In genomic region chr6:128404708-128405107, GRCm38 (mm10) we compare ENCODE assay signal across 28 mouse cellular contexts. TPM values are rescaled to one million over a fixed set of nuclear protein-coding genes. Genes with fewer than 3 reads are reported as not detected.
DNase-seq lines count a peak whose midpoint lies in the region; ATAC-seq lines count a peak whose summit lies in the region.
"Had no signal": no experiment of that assay in that cellular context is flagged by ENCODE, and none has a peak within 500 bp of the region (broad histone marks: within the 10 kb centered on the region; RNA-seq: fewer than 3 reads in every experiment).

No protein-coding gene starts in this region.

- H3K4me3 ChIP-seq in embryonic facial prominence, embryonic 14.5 days (ENCODE audit: low read depth, low read length) = no peak overlapping the region
- H3K4me3 ChIP-seq in embryonic facial prominence, embryonic 10.5 days = no peak overlapping the region
- H3K4me3 ChIP-seq: megakaryocyte, embryonic 14.5 days had no signal

- no peak overlapping the region for H3K27ac ChIP-seq in embryonic facial prominence, embryonic 14.5 days (replicated peaks; ENCODE audit: low read depth, low read length)
- no peak overlapping the region for H3K27ac ChIP-seq in embryonic facial prominence, embryonic 10.5 days (replicated peaks)

- no peak; the same call in 1 of the 2 replicates for ATAC-seq in embryonic facial prominence, embryonic 14.5 days (ENCODE audit: low read depth)
- 0 out of 2 replicates have a peak, but pooled peaks have one; percentile 8 for ATAC-seq in granulocyte monocyte progenitor cell, adult 5-6 weeks (replicated peaks; ENCODE audit: poor library complexity, severe bottlenecking)
- ATAC-seq: hindbrain, embryonic 16.5 days; intestine, embryonic 16.5 days had no signal

- WGBS in embryonic facial prominence, embryonic 14.5 days = 59% methylated on average over 5 of the region's 5 CpGs
- WGBS in embryonic facial prominence, embryonic 10.5 days = 60% methylated on average over 5 of the region's 5 CpGs

- H3K4me1 ChIP-seq in embryonic facial prominence, embryonic 14.5 days (ENCODE audit: control insufficient read depth, insufficient read depth, low read length) = peaks cover 7% of the 10 kb centered on the region; the same call in 1 of the 2 replicates
- peaks cover 4% of the 10 kb centered on the region for H3K4me1 ChIP-seq in embryonic facial prominence, embryonic 10.5 days
- H3K4me1 ChIP-seq: megakaryocyte, embryonic 14.5 days had no signal

- peak; percentile 27 for DNase-seq in embryonic facial prominence, embryonic 14.5 days (ENCODE audit: low spot score)
- no peak for DNase-seq in embryonic facial prominence, embryonic 10.5 days (ENCODE audit: low spot score)
- peak; percentile 25 for DNase-seq in heart, postnatal 4 days
- no peak for DNase-seq in heart, adult 8-10 months (ENCODE audit: low spot score)
- DNase-seq in 416B (ENCODE audit: low read depth) = peak; percentile 77
- no peak for DNase-seq in urinary bladder, postnatal 4 days (ENCODE audit: low spot score in 2 of 2)
- DNase-seq: liver; lung, postnatal 14 days had no signal

- peaks cover 36% of the 10 kb centered on the region for H3K36me3 ChIP-seq in embryonic facial prominence, embryonic 14.5 days (ENCODE audit: control insufficient read depth, insufficient read depth, low read length)
- H3K36me3 ChIP-seq in embryonic facial prominence, embryonic 10.5 days (replicated peaks) = peaks cover 40% of the 10 kb centered on the region

- no peaks in the 10 kb centered on the region for H3K27me3 ChIP-seq in embryonic facial prominence, embryonic 14.5 days (replicated peaks; ENCODE audit: control insufficient read depth, insufficient read depth, low read length)
- H3K27me3 ChIP-seq in embryonic facial prominence, embryonic 10.5 days (replicated peaks; ENCODE audit: low read depth, poor library complexity, severe bottlenecking) = no peaks in the 10 kb centered on the region

- no peak overlapping the region for H3K4me2 ChIP-seq in embryonic facial prominence, embryonic 14.5 days (ENCODE audit: low read depth, low read length)

- no peaks in the 10 kb centered on the region for H3K9me3 ChIP-seq in embryonic facial prominence, embryonic 14.5 days (ENCODE audit: control insufficient read depth, low read length)
- H3K9me3 ChIP-seq in embryonic facial prominence, embryonic 10.5 days = no peaks in the 10 kb centered on the region
- H3K9me3 ChIP-seq: megakaryocyte, embryonic 14.5 days had no signal

- H3K9ac ChIP-seq in embryonic facial prominence, embryonic 14.5 days (ENCODE audit: low read depth, low read length) = 0 out of 2 replicates have a peak overlapping the region, but pooled peaks have one; percentile 17

RNA-seq across cellular contexts. Expression of gene Nrip2, which starts 5.6 kb away (rescaled TPM):
- polyA plus RNA-seq in embryonic facial prominence, embryonic 14.5 days (2014; fragmentation: Nextera tagmentation; extraction: Ambion mirVana) = 6.9 and 7.2 TPM in 2 replicates
- 2.0 and 2.2 TPM in 2 replicates for polyA plus RNA-seq in embryonic facial prominence, embryonic 10.5 days (2016; fragmentation: Nextera tagmentation; extraction: Ambion mirVana)
- total RNA-seq in heart, postnatal 4 days (2021) = 1 to 10 TPM; 1.5 to 1.8 TPM
- total RNA-seq in heart, adult 8-10 months (2022) = 1 to 10 TPM; 1.1 to 1.8 (median 1.3) TPM
- total RNA-seq in granulocyte monocyte progenitor cell, adult 5-6 weeks (2014; fragmentation: Nextera tagmentation) = not detected in 2 replicates
- not detected in 2 replicates for total RNA-seq in granulocyte monocyte progenitor cell, adult 5-6 weeks (2017)

RNA-seq across cellular contexts. Expression of gene Itfg2, which starts 20.0 kb away (rescaled TPM):
- polyA plus RNA-seq in embryonic facial prominence, embryonic 14.5 days (2014; fragmentation: Nextera tagmentation; extraction: Ambion mirVana) = 22.5 and 27.6 TPM in 2 replicates
- polyA plus RNA-seq in embryonic facial prominence, embryonic 10.5 days (2016; fragmentation: Nextera tagmentation; extraction: Ambion mirVana) = 39.0 and 43.7 TPM in 2 replicates
- total RNA-seq in heart, postnatal 4 days (2021) = 10 to 100 TPM; 27.8 to 34.2 TPM
- total RNA-seq in heart, adult 8-10 months (2022) = 10 to 100 TPM; 16.0 to 20.0 (median 16.9) TPM
- 9.9 and 75.9 TPM in 2 replicates for total RNA-seq in granulocyte monocyte progenitor cell, adult 5-6 weeks (2014; fragmentation: Nextera tagmentation)
- total RNA-seq in granulocyte monocyte progenitor cell, adult 5-6 weeks (2017) = 23.5 and 33.3 TPM in 2 replicates

RNA-seq across cellular contexts. Expression of gene Gm44596, which starts 29.4 kb away (rescaled TPM):
- not detected in 2 replicates for polyA plus RNA-seq in embryonic facial prominence, embryonic 14.5 days (2014; fragmentation: Nextera tagmentation; extraction: Ambion mirVana)
- polyA plus RNA-seq in embryonic facial prominence, embryonic 10.5 days (2016; fragmentation: Nextera tagmentation; extraction: Ambion mirVana) = not detected in 2 replicates
- not detected for total RNA-seq in heart, postnatal 4 days (2021)
- total RNA-seq in heart, adult 8-10 months (2022) = not detected
- not detected in 2 replicates for total RNA-seq in granulocyte monocyte progenitor cell, adult 5-6 weeks (2014; fragmentation: Nextera tagmentation)
- not detected in 2 replicates for total RNA-seq in granulocyte monocyte progenitor cell, adult 5-6 weeks (2017)
- total RNA-seq: adrenal gland, adult 18-20 months; gastrocnemius, adult 8-10 months; heart, postnatal 14 days; layer of hippocampus, postnatal 25 days; left cerebral cortex, postnatal 14 days; midbrain, postnatal 0 days; neutrophil, adult 5-6 weeks had no signal
- polyA plus RNA-seq: C2C12; embryonic facial prominence, embryonic 11.5 days; frontal cortex, adult 2 months; hindbrain, embryonic 16.5 days; intestine, embryonic 16.5 days; kidney, embryonic 14.5 days; large intestine, adult 2 months; liver, embryonic 16.5 days; midbrain, postnatal 0 days; stomach, embryonic 16.5 days; thymus, postnatal 0 days; urinary bladder, adult 2 months had no signal

RNA-seq across cellular contexts. Expression of gene Tex52, which starts 29.5 kb away (rescaled TPM):
- 1.1 and 1.7 TPM in 2 replicates for polyA plus RNA-seq in embryonic facial prominence, embryonic 14.5 days (2014; fragmentation: Nextera tagmentation; extraction: Ambion mirVana)
- 0.18 and 0.55 TPM in 2 replicates for polyA plus RNA-seq in embryonic facial prominence, embryonic 10.5 days (2016; fragmentation: Nextera tagmentation; extraction: Ambion mirVana)
- not detected for total RNA-seq in heart, postnatal 4 days (2021)
- total RNA-seq in heart, adult 8-10 months (2022) = not detected
- not detected in 2 replicates for total RNA-seq in granulocyte monocyte progenitor cell, adult 5-6 weeks (2014; fragmentation: Nextera tagmentation)
- total RNA-seq in granulocyte monocyte progenitor cell, adult 5-6 weeks (2017) = 0.22 TPM in 1 of 2 replicates, not detected in the other
- total RNA-seq: adrenal gland, adult 18-20 months; gastrocnemius, adult 8-10 months; heart, postnatal 14 days; neutrophil, adult 5-6 weeks had no signal
- polyA plus RNA-seq: intestine, embryonic 16.5 days; liver, embryonic 16.5 days; urinary bladder, adult 2 months had no signal

RNA-seq across cellular contexts. Expression of gene Fkbp4, which starts 33.8 kb away (rescaled TPM):
- 295 and 300 TPM in 2 replicates for polyA plus RNA-seq in embryonic facial prominence, embryonic 14.5 days (2014; fragmentation: Nextera tagmentation; extraction: Ambion mirVana)
- polyA plus RNA-seq in embryonic facial prominence, embryonic 10.5 days (2016; fragmentation: Nextera tagmentation; extraction: Ambion mirVana) = 813 and 858 TPM in 2 replicates
- 100 to 1,000 TPM; 199 to 200 TPM for total RNA-seq in heart, postnatal 4 days (2021)
- total RNA-seq in heart, adult 8-10 months (2022) = 100 to 1,000 TPM; 337 to 380 (median 365) TPM
- total RNA-seq in granulocyte monocyte progenitor cell, adult 5-6 weeks (2014; fragmentation: Nextera tagmentation) = 216 and 249 TPM in 2 replicates
- total RNA-seq in granulocyte monocyte progenitor cell, adult 5-6 weeks (2017) = 331 and 365 TPM in 2 replicates

Comparison
In these comparisons a context has a peak if more than half of its experiments do, and no peak if none do; other contexts are left out.
1. DNase-seq: peak in embryonic facial prominence, embryonic 14.5 days (single experiment), heart, postnatal 4 days (single experiment) and 416B (single experiment); none in embryonic facial prominence, embryonic 10.5 days (single experiment), heart, adult 8-10 months (single experiment) and urinary bladder, postnatal 4 days (0 of 2).